Mouse (Mus musculus): ENCODE measurements around the gene Efcab2.

Gene Efcab2

DNA sequence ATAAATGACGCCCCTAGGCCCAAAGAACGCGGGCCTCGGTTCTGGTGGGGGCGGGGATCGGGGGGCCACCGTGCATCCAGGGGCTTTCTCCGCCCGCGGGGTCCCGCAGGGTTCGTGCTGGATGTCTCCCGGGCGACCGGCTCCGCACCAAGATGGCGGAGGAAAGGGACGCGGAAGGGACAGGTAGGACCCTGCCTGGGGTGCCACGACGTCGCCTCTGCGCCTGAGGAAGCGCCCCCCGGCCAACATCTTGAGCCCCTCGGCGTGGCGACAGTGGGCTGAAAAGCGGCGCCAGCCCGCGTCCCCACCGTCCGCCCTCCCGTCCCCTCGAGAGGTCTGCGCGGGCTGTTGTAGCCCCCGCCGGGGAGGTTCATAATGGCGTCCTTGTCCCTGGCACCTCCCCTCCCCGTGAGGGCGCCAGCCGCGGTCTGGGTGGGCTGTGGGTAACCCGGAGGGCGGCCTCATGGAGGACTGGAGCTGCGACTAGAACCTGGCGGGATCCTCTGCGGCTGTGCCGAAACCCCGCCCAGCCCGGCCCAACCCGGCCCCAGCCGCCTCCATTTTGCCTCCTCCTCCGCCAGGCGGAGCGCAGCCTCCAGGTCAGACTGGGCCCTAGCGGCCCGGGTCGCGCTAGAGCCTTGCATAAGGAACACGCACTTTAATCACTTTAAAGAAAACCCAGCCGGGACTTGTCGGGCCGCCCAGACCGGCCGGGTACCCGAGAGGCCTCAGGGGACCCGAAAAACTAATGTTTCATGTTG lies at the start of gene Efcab2:
Gene Efcab2, plus strand, starts transcription at position 135 of the 761 bp plus-strand sequence.
- peak; percentile 94 to 99 for DNase-seq (ENCODE audit: inconsistent age in 2 of 2, low spot score in 1 of 2)

DNA sequence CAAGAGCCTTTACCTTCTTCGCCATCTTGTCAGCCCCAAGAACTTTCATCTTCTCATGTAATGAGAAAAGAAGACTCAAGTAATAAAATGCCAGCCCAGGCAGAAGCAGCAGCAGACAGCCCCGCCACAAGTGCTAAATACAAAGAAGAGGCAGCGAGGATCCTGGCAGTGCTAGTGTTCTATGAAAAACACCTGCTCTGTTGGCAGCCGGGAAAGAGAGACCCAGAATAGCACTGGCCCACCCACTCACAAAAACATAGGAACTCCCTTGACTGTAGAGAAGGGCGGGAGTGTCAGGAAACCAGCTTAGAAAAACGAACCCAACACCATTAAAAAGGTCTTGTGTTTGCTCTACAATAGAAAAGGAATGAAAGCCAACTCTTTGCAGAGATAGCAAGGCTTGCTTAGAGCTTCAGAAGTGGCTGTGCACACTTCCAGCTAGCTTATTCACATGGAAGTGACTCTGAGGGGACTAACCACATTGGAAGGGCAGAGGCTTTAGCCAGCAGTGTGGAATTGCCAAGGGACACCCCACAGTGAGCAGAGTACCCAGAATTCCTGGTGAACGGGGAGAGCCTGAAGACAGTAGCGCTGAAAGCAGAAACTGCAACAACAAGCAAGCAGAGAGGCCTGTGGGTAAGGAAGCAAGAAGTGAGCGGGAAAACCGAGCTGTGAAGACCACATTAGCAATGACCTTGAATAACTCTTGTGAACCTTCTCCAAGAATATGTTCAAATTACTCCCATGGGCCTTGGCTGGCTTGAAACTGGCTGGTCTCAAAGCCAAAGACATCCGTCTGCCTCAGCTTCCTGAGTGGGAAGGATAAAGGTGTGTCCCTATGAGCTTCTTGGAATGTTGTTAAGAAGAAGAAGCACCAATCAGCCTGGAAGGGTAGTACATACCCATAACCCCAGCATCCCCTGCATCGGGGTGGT lies 47.8 kb upstream of the Efcab2 start:
- DNase-seq (ENCODE audit: inconsistent age in 2 of 2, low spot score in 1 of 2): no peak

DNA sequence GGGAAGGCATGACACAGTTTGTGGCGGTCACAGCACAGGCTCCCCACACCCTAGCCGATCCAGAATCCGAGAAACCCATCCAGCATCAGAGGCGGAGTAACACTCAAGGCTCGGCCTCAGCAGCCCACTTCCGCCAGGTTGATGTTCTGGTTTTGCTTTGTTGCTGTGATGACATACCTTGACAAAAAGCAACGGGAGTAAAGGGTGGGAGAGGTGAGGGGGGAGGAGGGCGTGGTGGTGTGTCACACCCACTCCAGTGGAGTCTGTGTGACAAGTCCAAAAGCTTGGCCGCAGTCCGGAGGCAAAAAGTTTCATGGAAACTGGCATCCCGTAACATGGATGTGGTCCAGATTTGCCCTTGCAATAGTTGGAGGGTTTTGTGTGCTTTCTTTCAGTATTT lies 45.6 kb upstream of the Efcab2 start:
- DNase-seq (ENCODE audit: inconsistent age in 2 of 2, low spot score in 1 of 2): no peak

DNA sequence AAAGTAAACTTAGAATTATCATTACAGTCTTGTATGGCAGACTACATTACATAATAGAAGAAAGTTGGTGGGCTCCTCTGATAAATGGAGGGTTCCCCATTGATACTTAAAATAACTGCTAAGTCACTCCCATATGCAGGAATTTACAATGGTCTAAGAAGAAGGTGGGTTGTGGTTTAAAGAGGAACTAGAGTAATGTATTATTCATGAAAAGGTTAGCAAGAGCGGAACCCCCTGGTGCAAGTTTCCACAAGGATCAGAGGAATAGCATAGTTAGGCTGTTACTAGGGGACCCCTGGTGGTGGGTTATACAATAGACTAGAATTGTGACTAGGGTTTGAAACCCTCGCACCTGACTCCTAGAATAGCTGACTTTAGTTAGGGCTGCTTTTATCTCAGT lies 45.2 kb upstream of the Efcab2 start:
- DNase-seq (ENCODE audit: inconsistent age in 2 of 2, low spot score in 1 of 2): no peak

DNA sequence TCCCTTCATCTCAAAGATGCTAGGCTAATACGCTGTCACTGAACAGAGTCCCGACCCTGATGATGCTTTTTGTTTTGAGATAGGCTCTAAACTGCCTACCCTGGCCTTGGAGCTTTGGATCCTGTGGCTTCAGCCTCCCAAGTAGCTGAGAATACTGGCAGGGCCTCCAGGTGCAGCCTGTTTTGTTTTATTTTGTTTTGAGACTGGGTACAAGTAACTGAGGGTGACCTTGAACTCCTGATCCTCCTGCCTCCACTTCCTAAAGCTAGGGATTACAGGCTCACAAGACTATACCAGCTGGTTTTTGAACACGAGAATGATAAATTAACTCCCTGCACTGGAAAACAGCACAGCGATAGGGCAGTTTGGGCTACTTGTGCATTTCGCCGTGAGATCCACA lies 40.7 kb upstream of the Efcab2 start:
- DNase-seq (ENCODE audit: inconsistent age in 2 of 2, low spot score in 1 of 2): no peak

DNA sequence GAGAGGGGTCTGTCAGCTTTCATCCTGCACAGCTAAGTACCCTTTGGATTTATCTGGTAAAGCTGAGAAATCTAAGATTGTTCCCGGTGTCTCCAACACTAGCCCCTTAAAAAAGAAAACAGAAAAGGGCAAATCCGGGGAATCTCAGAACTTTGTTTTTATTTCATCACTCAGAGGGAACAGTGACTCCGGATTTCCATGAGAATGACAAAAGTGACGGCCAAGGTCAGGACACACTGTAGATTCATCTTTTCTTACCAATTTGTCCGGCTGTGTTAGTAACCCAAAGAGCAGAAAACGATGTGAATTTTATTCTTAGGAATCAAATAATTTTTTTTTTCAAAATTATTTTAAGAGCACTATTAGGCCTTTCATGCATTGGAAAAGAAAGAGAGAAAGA lies 37.8 kb upstream of the Efcab2 start:
- DNase-seq (ENCODE audit: inconsistent age in 2 of 2, low spot score in 1 of 2): peak; percentile 70 to 89

DNA sequence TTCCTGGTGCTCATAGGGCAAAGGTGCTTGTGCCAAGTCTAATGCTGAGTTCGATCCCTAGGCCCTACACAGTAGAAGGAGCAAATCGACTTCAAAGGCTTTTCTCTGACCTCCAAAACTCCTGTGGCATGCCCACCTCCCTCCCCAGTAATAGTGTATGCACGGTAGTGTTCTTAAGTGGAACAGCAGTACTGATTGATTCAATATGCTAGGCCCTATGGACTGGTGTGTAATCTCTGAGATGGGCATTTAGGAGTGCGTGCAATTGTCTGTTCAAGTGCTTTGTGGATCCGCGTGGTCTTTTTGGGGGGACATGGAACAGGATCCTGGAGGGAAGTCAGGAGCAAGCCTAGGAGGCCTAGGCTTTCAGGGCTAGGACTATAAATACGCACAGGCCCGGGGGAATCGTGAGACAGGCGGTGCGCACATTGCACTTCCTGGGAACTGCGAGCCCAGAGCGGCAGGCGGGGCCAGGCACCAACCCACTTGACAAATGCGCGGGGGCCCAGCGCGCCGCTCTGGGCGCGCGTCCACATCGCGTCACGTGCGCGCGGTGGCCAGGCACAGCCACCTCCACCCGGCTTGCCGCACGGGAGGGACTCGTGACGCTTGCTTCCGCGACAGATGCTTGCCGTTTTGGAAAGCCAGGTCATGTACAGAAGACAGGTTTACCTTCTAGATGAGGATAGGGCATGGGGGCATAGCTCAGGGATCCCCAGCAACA lies 37.2 kb upstream of the Efcab2 start:
- DNase-seq (ENCODE audit: inconsistent age in 2 of 2, low spot score in 1 of 2): peak; percentile 95 to 97

DNA sequence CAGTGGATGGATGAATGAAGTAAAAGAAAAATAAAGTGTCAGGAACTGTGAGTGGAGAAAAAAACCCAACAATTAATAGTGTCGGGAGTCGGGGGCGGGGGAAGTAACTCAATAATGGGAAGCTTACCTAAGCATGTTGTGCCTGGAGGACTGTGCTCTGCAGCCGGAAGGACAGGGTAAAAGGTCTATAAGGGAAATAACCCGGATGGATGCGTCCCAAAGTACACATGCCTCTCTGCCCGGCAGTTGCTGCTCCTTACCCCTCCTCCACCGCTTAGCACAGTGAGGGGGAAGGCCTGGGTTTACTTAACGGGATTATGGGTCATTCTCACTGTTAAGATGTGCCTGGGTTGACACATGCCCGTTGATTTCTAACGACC lies 36.6 kb upstream of the Efcab2 start:
- DNase-seq (ENCODE audit: inconsistent age in 2 of 2, low spot score in 1 of 2): peak in 1 of 2 experiments; percentile 69

DNA sequence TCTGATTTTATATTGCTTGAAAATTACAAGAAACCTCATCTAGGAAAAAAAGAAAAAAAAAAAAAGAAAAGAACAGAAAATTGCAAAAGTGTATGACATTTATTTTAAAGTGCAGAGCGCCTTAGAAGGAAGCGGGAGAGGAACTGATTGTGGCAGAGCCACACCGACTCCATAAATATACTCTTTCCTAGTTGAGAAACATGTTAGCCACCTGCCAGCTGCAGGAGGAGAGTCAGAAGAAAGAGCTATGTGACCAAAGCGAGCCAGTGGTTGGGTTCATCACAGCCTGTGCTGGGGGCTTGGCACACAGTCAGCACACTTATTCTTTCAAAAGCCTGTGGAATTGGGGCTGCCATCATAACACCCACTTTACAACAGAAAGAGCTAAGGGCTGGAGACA lies 33.2 kb upstream of the Efcab2 start:
- no peak for DNase-seq (ENCODE audit: inconsistent age in 2 of 2, low spot score in 1 of 2)

DNA sequence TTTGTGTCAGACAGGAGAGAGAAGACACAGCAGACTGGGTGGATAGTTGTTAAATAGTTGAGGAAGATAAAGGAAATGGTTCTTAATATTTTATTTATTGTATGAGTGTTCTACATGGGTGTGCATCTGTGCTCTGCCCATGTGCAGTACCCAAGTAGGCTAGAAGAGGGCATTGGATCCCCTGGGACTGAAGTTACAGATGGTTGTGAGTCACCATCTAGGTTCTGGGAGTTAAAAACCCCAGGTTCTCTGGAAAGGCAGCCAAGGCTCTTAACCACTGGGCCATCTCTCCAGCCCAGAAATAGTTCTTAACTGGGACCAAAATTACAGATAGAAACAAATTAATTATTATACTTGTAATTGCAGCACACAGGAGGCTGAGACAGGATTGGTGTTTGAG lies 30.5 kb upstream of the Efcab2 start:
- no peak for DNase-seq (ENCODE audit: inconsistent age in 2 of 2, low spot score in 1 of 2)

DNA sequence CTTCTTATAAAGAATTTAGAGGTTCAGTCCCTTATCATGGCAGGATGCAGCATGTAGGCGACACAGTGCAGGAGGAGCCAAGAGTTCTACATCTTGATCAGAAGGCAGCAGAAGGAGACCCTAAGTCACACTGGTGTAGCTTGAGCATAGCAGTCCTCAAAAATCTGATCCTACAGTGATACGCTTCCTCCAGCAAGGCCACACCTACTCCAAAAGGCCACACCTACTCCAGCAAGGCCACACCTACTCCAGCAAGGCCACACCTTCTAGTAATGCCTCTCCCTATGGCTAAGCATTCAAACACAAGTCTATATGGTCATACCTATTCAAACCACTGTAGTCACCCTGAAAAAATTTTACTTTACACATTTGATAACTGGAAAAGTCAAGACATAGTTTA lies 29.8 kb upstream of the Efcab2 start:
- DNase-seq (ENCODE audit: inconsistent age in 2 of 2, low spot score in 1 of 2): no peak

DNA sequence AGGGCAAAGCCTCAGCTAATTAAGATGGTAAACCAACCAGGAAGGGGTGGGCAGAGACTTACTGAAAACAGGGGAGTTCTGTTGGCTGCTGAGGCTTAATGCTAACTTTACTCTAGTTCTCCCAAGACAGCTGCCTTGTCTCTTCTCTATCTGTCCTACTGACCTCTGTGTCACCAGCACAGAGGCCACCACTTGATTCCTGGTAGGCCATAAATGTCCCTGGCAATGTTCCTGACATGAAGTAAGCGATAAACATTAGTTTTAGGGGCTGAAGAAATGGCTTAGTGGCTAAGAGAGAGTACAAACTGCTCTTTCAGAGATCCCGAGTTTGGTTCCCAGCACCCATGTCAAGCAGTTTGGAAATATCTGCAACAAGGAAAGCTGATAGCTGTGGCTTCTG lies 29.0 kb upstream of the Efcab2 start:
- no peak for DNase-seq (ENCODE audit: inconsistent age in 2 of 2, low spot score in 1 of 2)

DNA sequence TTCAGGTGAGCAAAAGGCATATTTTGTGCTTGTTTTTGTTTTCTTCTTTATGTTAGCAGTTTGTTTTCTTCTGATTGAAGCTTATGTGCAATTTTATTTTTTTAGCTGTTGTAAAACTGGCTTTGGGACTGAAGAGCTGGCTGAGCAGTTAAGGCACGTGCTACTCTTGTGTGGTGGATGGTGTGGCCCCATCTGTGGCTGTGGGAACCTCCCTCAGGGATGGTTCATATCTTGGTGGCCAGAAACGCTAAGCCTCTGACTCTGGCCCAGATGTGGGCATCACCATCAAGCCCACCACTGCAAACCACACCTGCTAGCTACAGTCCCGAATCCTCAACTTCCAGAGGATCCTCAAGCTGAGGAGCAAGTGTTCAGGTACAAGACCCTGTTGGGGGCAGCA lies 27.8 kb upstream of the Efcab2 start:
- no peak for DNase-seq (ENCODE audit: inconsistent age in 2 of 2, low spot score in 1 of 2)

DNA sequence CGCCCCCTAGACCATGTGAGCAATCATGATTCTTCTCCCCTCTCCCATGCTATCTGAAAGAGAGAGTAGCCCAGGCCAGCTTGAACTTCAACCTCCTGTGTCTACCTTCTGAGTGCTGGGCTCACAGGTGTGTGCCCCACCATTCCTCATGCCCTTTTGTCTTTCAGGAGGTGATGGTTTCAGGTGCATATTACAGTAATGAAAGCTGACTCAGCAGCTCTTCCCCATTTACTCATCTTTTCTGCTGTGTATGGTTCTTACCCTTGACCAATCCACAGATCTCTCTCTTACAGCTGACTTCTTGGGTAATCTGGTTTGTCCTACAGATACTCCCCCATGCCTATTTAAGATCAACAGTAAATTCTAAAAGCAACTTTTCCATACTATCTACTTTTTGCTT lies 26.7 kb upstream of the Efcab2 start:
- DNase-seq (ENCODE audit: inconsistent age in 2 of 2, low spot score in 1 of 2): no peak

DNA sequence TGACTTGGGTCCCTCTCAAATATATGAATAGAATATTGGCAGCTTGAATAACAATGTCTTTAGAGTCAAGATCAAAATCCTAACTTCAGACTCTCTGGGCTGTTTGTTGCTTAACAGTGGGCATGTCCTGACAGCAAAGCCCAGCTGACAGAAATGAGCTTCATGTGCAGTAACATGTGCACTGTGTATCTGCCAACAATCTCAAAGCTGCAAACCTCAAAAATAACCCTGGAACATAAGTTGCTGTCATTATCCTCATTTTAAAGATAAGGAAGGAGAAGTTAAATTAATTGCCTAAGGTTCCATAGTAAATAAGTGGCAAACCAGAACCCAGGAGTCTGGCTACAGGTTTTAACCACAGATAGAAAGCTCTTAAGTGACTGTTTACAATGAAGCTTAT lies 23.7 kb upstream of the Efcab2 start:
- no peak for DNase-seq (ENCODE audit: inconsistent age in 2 of 2, low spot score in 1 of 2)

DNA sequence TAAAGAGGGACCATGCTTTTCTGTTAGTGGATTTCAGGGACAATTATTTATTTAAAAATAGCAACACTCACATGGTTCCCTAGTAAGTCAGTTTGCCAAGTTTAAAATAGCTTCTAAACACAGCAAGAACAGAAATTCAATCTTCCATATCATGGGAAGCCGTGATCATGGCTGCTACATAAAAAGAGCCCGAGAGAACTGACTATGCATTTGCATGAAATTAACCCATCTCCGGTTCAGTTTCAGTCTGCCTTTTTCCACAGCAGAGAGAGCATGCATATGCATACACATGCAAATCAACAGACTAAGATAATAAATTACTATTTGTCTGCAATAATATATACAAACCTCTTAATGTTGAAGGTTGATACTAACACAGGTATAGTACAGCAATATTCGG lies 17.1 kb upstream of the Efcab2 start:
- no peak for DNase-seq (ENCODE audit: inconsistent age in 2 of 2, low spot score in 1 of 2)

DNA sequence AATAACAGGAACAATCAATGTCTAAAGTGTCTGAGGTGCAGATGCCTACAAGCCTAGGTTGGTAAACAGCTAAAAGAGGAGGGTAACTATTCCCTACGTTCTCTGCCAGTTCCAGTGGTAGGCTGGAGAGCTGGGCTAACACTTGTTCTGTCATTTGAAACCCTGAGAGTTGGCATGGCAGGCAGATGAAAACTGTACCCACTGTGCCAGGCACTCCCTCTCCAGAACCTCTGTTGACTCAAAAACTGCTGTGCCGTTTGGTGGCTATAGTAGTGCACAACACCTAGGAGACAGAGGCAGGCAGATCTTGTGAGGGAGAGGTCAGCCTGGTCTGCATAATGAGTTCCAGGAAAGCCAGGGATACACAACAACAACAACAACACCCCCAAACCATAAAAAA lies 16.5 kb upstream of the Efcab2 start:
- DNase-seq (ENCODE audit: inconsistent age in 2 of 2, low spot score in 1 of 2): no peak

DNA sequence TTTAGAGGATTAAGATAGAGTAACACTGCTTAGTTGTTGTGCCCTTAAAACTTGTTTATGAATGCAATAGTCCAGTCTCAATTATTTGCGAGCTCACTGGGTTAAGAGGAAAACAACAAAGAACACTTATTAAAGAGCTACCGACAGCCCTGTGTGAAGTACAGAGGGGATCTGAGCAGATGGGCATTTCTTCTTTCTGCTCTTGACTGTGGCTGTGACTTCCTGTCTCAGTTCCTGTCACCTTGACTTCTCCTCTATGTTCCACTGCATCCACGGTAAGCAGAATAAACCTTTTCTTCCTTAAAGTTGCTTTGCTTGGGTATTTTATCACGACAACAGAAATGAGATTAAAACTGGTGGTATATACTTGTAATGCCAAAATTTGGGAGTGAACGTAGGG lies 12.9 kb upstream of the Efcab2 start:
- no peak for DNase-seq (ENCODE audit: inconsistent age in 2 of 2, low spot score in 1 of 2)

DNA sequence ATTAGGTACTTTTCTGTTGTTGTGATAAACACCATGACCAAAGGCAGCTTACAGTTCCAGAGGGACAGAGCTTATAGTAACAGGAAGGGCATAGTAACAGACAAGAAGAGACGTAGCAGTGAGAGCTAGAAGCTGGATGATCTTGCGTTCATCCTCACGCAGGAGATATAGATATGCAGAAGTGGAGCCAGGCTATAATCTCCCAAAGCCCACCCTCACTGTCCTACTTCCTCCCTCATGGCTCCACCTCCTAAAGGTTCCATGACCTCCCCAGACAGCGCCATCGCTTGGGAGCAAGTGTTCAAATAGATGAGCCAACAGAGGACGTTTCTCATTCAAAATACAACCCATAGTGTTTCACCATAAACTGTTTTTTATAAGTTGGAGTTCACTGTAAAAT lies 10.8 kb upstream of the Efcab2 start:
- DNase-seq (ENCODE audit: inconsistent age in 2 of 2, low spot score in 1 of 2): no peak

DNA sequence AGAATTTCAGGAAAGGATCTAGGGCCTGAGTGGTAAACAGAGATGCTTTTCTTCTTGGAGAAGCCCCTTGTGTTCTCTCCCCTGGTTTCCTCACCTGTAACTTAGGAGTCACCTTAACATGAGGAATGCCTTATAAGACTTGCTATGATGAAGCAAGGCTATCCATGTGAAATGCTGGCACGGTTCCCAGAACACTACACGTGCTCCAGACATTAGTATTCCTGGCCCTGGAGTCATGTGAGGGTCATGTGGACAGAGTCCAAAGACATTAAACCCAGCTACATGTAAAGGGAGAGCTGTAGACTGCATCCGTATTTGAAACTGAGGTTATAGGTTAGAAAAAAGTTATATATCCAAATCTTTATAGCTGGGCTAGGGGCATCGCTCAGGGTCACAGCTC lies 9.5 kb upstream of the Efcab2 start:
- peak in 1 of 2 experiments; percentile 59 for DNase-seq (ENCODE audit: inconsistent age in 2 of 2, low spot score in 1 of 2)

DNA sequence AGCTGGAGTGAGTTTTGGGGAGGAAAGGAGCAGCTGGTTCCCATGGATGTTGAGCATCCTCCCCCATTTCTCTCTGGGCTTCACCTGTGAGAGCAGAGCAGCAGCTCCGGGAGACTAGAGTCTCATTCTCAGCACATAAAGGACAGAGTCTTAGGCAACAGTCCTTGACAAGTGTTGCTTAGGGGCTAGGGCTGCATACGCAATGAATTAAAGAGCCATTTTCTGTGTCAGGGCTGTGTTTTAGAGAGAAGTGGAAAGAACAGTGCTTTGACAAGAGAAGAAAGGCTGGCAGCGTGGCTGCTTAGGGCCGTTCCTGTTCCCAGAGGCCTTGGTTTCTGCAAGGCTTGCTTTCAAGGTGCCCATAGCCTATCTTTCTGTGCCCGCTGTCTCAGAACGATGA lies 6.0 kb upstream of the Efcab2 start:
- no peak for DNase-seq (ENCODE audit: inconsistent age in 2 of 2, low spot score in 1 of 2)

DNA sequence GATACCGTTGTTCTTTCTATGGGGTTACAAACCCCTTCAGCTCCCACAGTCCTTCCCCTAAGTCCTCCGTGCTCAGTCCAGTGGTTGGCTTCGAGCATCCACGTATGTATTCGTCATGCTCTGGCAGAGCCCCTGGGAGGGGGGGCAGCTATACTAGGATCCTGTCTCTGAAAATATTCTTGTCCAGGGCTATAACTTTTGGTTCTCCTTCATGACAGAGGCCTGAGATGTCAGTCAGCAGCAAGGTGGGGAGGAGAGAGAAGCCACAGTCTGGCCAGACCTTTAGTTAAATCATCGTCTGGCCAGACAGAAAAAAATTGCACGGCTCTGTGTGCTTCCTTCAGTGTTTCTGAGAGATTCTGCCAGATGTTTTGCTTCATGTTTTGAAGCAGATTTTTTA lies 5.2 kb upstream of the Efcab2 start:
- DNase-seq (ENCODE audit: inconsistent age in 2 of 2, low spot score in 1 of 2): peak in 1 of 2 experiments; percentile 35
